Mouse (Mus musculus) adrenal gland, adult 8-10 months (tissue): ENCODE measurements around the gene Arl10. TPM values are rescaled to one million over a fixed set of nuclear protein-coding genes. Genes with fewer than 3 reads are reported as not detected.
"Not testable (repeated sequence)": the region's sequence is repeated elsewhere in the genome, so short reads cannot be mapped to it uniquely, and the experiment has no call there.

Experiments
- DNase-seq: peaks from one replicate; pipeline ENCODE4 v3.0.0; 2022
- total RNA-seq, 4 experiments: library from RNA; stranded (reverse); gene quantifications; 2 replicates each; pipeline ENCODE4 v1.2.4; 2022

The Arl10 gene
- total RNA-seq, 4 experiments from 2014 or later, result 55.4 to 77.4 (median 62.0) TPM

GRCm38 (mm10) chr13:54582860-54583259, 8.0 kb downstream of the Arl10 start:
- no peak for DNase-seq

- DNase-seq, result no peak
These were observed 11.0 kb downstream of the Arl10 start for GRCm38 (mm10) chr13:54585831-54586230.

GRCm38 (mm10) chr13:54589414-54589995, 14.7 kb downstream of the Arl10 start:
- DNase-seq, result no peak

GRCm38 (mm10) chr13:54589996-54590951, 15.5 kb downstream of the Arl10 start, which contains the start of the genes Nop16 and Higd2a:
TSS of gene Nop16 (minus strand) at chr13:54590090.
TSS of gene Higd2a (plus strand) at chr13:54590207.
- DNase-seq, result peak; percentile 97

GRCm38 (mm10) chr13:54591776-54592356, 17.1 kb downstream of the Arl10 start:
- no peak for DNase-seq

- DNase-seq, result no peak
These were observed 18.8 kb downstream of the Arl10 start for GRCm38 (mm10) chr13:54593617-54594016.

- DNase-seq, result no peak
These were observed 21.4 kb downstream of the Arl10 start for GRCm38 (mm10) chr13:54596107-54596690.

- no peak for DNase-seq
These were observed 22.1 kb downstream of the Arl10 start for GRCm38 (mm10) chr13:54596870-54597269.

- DNase-seq, result no peak
These were observed 23.9 kb downstream of the Arl10 start for GRCm38 (mm10) chr13:54598622-54599143.

- DNase-seq, result no peak
These were observed 27.9 kb downstream of the Arl10 start for GRCm38 (mm10) chr13:54602639-54603111.

GRCm38 (mm10) chr13:54603501-54603900, 28.7 kb downstream of the Arl10 start:
- no peak for DNase-seq

- no peak for DNase-seq
These were observed 29.4 kb downstream of the Arl10 start for GRCm38 (mm10) chr13:54604221-54604620.

GRCm38 (mm10) chr13:54605426-54605825, 30.6 kb downstream of the Arl10 start:
- DNase-seq, result no peak

- no peak for DNase-seq
These were observed 32.4 kb downstream of the Arl10 start for GRCm38 (mm10) chr13:54607204-54607603.

GRCm38 (mm10) chr13:54608002-54608401, 33.2 kb downstream of the Arl10 start:
- DNase-seq, result no peak

GRCm38 (mm10) chr13:54608666-54609065, 33.9 kb downstream of the Arl10 start:
- no peak for DNase-seq

- DNase-seq, result no peak
These were observed 34.5 kb downstream of the Arl10 start for GRCm38 (mm10) chr13:54609301-54609700.

GRCm38 (mm10) chr13:54610613-54610971, 35.8 kb downstream of the Arl10 start:
- DNase-seq, result no peak

- peak; percentile 79 for DNase-seq
These were observed 36.3 kb downstream of the Arl10 start, which contains the start of gene Cltb for GRCm38 (mm10) chr13:54610972-54611754. TSS of gene Cltb (minus strand) at chr13:54611344.

GRCm38 (mm10) chr13:54613141-54613540, 38.3 kb downstream of the Arl10 start:
- DNase-seq, result not testable (repeated sequence)

- DNase-seq, result no peak
These were observed 41.5 kb downstream of the Arl10 start for GRCm38 (mm10) chr13:54616307-54616706.

- no peak for DNase-seq
These were observed 42.2 kb downstream of the Arl10 start for GRCm38 (mm10) chr13:54616998-54617397.
